Mouse (Mus musculus) liver, adult 2 months (tissue): ENCODE results near the gene Dtx3. TPM values are rescaled to one million over a fixed set of nuclear protein-coding genes. Genes with fewer than 3 reads are reported as not detected.
"Not testable (repeated sequence)": the region's sequence is repeated elsewhere in the genome, so short reads cannot be mapped to it uniquely, and the experiment has no call there.

Source experiments
- DNase-seq: peaks from one replicate; pipeline ENCODE4 v3.0.0-alpha.2; 2011; ENCODE audit warnings: low read depth, low spot score; ENCODE audit errors: extremely low read depth
- H3K27ac ChIP-seq: fragments of 200-500 bp; replicated peaks from 2 replicates; pipeline ENCODE4 v1.5.1; 2012; ENCODE audit warnings: low read depth, mild to moderate bottlenecking, control low read depth, inconsistent platforms, low read length; ENCODE audit not compliant: insufficient read depth
- H3K27me3 ChIP-seq: fragments of 200-500 bp; 2 replicates; pipeline ENCODE4 v1.6.1; 2012; ENCODE audit warnings: mild to moderate bottlenecking, moderate library complexity, low read length, inconsistent platforms; ENCODE audit not compliant: control insufficient read depth, insufficient read depth
- H3K36me3 ChIP-seq: fragments of 200-500 bp; 2 replicates; pipeline ENCODE4 v1.6.1; 2012; ENCODE audit warnings: low read length, inconsistent platforms; ENCODE audit not compliant: control insufficient read depth, insufficient read depth
- H3K4me1 ChIP-seq: fragments of 200-500 bp; 2 replicates; pipeline ENCODE4 v1.6.1; 2011; ENCODE audit warnings: low read length; ENCODE audit not compliant: control insufficient read depth, insufficient read depth
- H3K4me3 ChIP-seq: fragments of 200-500 bp; 2 replicates; pipeline ENCODE4 v1.5.1; 2011; ENCODE audit warnings: low read depth, mild to moderate bottlenecking, control low read depth, low read length, moderate library complexity; ENCODE audit not compliant: insufficient read depth
- H3K79me2 ChIP-seq: fragments of 200-500 bp; 2 replicates; pipeline ENCODE4 v1.6.1; 2012; ENCODE audit warnings: inconsistent platforms, mild to moderate bottlenecking, low read length, moderate library complexity; ENCODE audit not compliant: control insufficient read depth, insufficient read depth
- H3K9ac ChIP-seq: fragments of 200-500 bp; 2 replicates; pipeline ENCODE4 v1.6.1; 2012; ENCODE audit warnings: low read depth, mild to moderate bottlenecking, control low read depth, inconsistent platforms, low read length
- CTCF ChIP-seq: fragments of 200-500 bp; IDR thresholded peaks from 2 replicates; pipeline ENCODE4 v1.5.1; 2011; ENCODE audit warnings: low read depth, low read length, control low read depth
- POLR2A ChIP-seq: fragments of 200-500 bp; IDR thresholded peaks from 2 replicates; pipeline ENCODE4 v1.6.1; 2011; ENCODE audit warnings: low read length, control low read depth; ENCODE audit not compliant: insufficient read depth; ENCODE audit errors: extremely low read depth
- WGBS: fragments of 180-500 bp; shearing (Covaris S2); methylation state at CpG from one replicate; pipeline ENCODE4 v1.1.7; 2018; 5-methylcytosine and 5-hydroxymethylcytosine counted together
- polyA plus RNA-seq: library from polyadenylated mRNA; depleted of rRNA; stranded (reverse); fragments of >200 nt; gene quantifications from 2 replicates; pipeline ENCODE4 v1.2.3, GENCODE M21; 2012
- total RNA-seq: library from RNA; depleted of rRNA; stranded (reverse); fragments of >200 nt; gene quantifications from 2 replicates; pipeline ENCODE4 v1.2.3, GENCODE M21; 2014

Dtx3 gene
- total and polyA plus RNA-seq, 2 experiments = 1.5 to 10.0 TPM

- Histone ChIP-seq H3K36me3 (0 out of 2 replicates have a peak, but pooled peaks cover 2% of the 10 kb centered on the region), H3K9ac (no peak overlapping the region), H3K27ac (peak overlapping the region; percentile 98), H3K79me2 (peaks cover 10% of the 10 kb centered on the region; the same call in 1 of the 2 replicates), H3K4me1 (peaks cover 19% of the 10 kb centered on the region), H3K4me3 (no peak overlapping the region), H3K27me3 (no peaks in the 10 kb centered on the region)
- no peak for DNase-seq
- 92% methylated on average over 4 of the region's 4 CpGs for WGBS
- TF ChIP-seq CTCF = no peak
- TF ChIP-seq POLR2A = no peak
These were observed 31.3 kb downstream of the Dtx3 start for GRCm38 (mm10) chr10:127164190-127164589.

- not testable (repeated sequence) for H3K27ac ChIP-seq, H3K36me3 ChIP-seq, H3K4me3 ChIP-seq, H3K9ac ChIP-seq, DNase-seq, H3K27me3 ChIP-seq
- WGBS = 85% methylated on average over 7 of the region's 7 CpGs
- Histone ChIP-seq H3K4me1 (peaks cover 18% of the 10 kb centered on the region), H3K79me2 (peaks cover 10% of the 10 kb centered on the region; the same call in 1 of the 2 replicates)
These were observed 32.7 kb downstream of the Dtx3 start for GRCm38 (mm10) chr10:127162771-127163261.

GRCm38 (mm10) chr10:127160728-127161127 is 34.8 kb downstream of the Dtx3 start:
- 71% methylated on average over 3 of the region's 3 CpGs for whole genome bisulfite sequencing
- peaks cover 7% of the 10 kb centered on the region; the same call in 1 of the 2 replicates for H3K79me2 ChIP-seq
- H3K36me3 ChIP-seq = no peaks in the 10 kb centered on the region
- no peak overlapping the region for H3K9ac ChIP-seq
- H3K27me3 ChIP-seq = no peaks in the 10 kb centered on the region
- TF ChIP-seq POLR2A (no peak), CTCF (no peak)
- peaks cover 8% of the 10 kb centered on the region for H3K4me1 ChIP-seq
- DNase-seq = no peak
- no peak overlapping the region for H3K27ac ChIP-seq
- no peak overlapping the region for H3K4me3 ChIP-seq

GRCm38 (mm10) chr10:127160081-127160480 is 35.4 kb downstream of the Dtx3 start:
- H3K4me3 ChIP-seq = no peak overlapping the region
- H3K27ac ChIP-seq = peak overlapping the region; percentile 64
- 22% methylated on average over 9 of the region's 9 CpGs for WGBS
- no peaks in the 10 kb centered on the region for H3K36me3 ChIP-seq
- TF ChIP-seq POLR2A (no peak), CTCF (no peak)
- DNase-seq = peak; percentile 93
- no peaks in the 10 kb centered on the region for H3K27me3 ChIP-seq
- H3K9ac ChIP-seq = no peak overlapping the region
- H3K79me2 ChIP-seq = peaks cover under 1% of the 10 kb centered on the region; the same call in 1 of the 2 replicates
- peaks cover 10% of the 10 kb centered on the region for H3K4me1 ChIP-seq

- H3K4me1 ChIP-seq = peaks cover 12% of the 10 kb centered on the region
- peak; percentile 55 for DNase-seq
- TF ChIP-seq CTCF (no peak), POLR2A (no peak)
- H3K27ac ChIP-seq = no peak overlapping the region
- WGBS = 59% methylated on average over 3 of the region's 3 CpGs
- no peaks in the 10 kb centered on the region for H3K36me3 ChIP-seq
- H3K27me3 ChIP-seq = no peaks in the 10 kb centered on the region
- H3K79me2 ChIP-seq = no peaks in the 10 kb centered on the region
- no peak overlapping the region for H3K4me3 ChIP-seq
- no peak overlapping the region for H3K9ac ChIP-seq
These were observed 37.1 kb downstream of the Dtx3 start for GRCm38 (mm10) chr10:127158471-127158870.

- WGBS = 11% methylated on average over 1 of the region's 1 CpGs
- no peak overlapping the region for H3K4me3 ChIP-seq
- H3K79me2 ChIP-seq = no peaks in the 10 kb centered on the region
- no peaks in the 10 kb centered on the region for H3K27me3 ChIP-seq
- TF ChIP-seq POLR2A (no peak), CTCF (no peak)
- H3K4me1 ChIP-seq = peaks cover 12% of the 10 kb centered on the region
- DNase-seq = peak; percentile 84
- no peak overlapping the region for H3K9ac ChIP-seq
- no peaks in the 10 kb centered on the region for H3K36me3 ChIP-seq
- peak overlapping the region; percentile 91 for H3K27ac ChIP-seq
These were observed 39.0 kb downstream of the Dtx3 start for GRCm38 (mm10) chr10:127156511-127156910.
